Mouse (Mus musculus): ENCODE measurements around the gene Krtdap. TPM values are rescaled to one million over a fixed set of nuclear protein-coding genes. Genes with fewer than 3 reads are reported as not detected.

The Krtdap gene
- polyA plus RNA-seq, 1 experiment from 2014 or later, result not detected

GRCm38 (mm10) chr7:30803256-30803655 lies 15.6 kb downstream of the Krtdap start:
- H3K36me3 ChIP-seq (ENCODE audit: control insufficient read depth, insufficient read depth, low read length), result no peaks in the 10 kb centered on the region
- no peaks in the 10 kb centered on the region for H3K4me1 ChIP-seq (ENCODE audit: control insufficient read depth, insufficient read depth, low read length)
- DNase-seq (ENCODE audit: low spot score, missing footprints) (no peak), ATAC-seq (ENCODE audit: low FRiP score) (no peak)
- no peak overlapping the region for H3K9ac ChIP-seq (ENCODE audit: low read length)
- H3K27me3 ChIP-seq (ENCODE audit: control insufficient read depth, insufficient read depth, low read length), result no peaks in the 10 kb centered on the region
- H3K4me3 ChIP-seq (ENCODE audit: low read depth, low read length), result no peak overlapping the region
- WGBS, result 95% methylated on average over 3 of the region's 3 CpGs
- H3K9me3 ChIP-seq (ENCODE audit: control insufficient read depth, low read length), result no peaks in the 10 kb centered on the region; the same call in 1 of the 2 replicates
- H3K27ac ChIP-seq (ENCODE audit: low read depth, low read length), result no peak overlapping the region
- no peak overlapping the region for H3K4me2 ChIP-seq

- 88% methylated on average over 9 of the region's 9 CpGs for WGBS
- no peaks in the 10 kb centered on the region; the same call in 1 of the 2 replicates for H3K9me3 ChIP-seq (ENCODE audit: control insufficient read depth, low read length)
- no peak for DNase-seq (ENCODE audit: low spot score, missing footprints)
- H3K9ac ChIP-seq (ENCODE audit: low read length), result no peak overlapping the region
- no peaks in the 10 kb centered on the region for H3K4me1 ChIP-seq (ENCODE audit: control insufficient read depth, insufficient read depth, low read length)
- ATAC-seq (ENCODE audit: low FRiP score), result no peak
- no peaks in the 10 kb centered on the region for H3K36me3 ChIP-seq (ENCODE audit: control insufficient read depth, insufficient read depth, low read length)
- H3K27me3 ChIP-seq (ENCODE audit: control insufficient read depth, insufficient read depth, low read length), result no peaks in the 10 kb centered on the region
- H3K27ac ChIP-seq (ENCODE audit: low read depth, low read length), result no peak overlapping the region
- H3K4me2 ChIP-seq, result no peak overlapping the region
- no peak overlapping the region for H3K4me3 ChIP-seq (ENCODE audit: low read depth, low read length)
Measured at GRCm38 (mm10) chr7:30804026-30804715, 16.5 kb downstream of the Krtdap start.

- DNase-seq (ENCODE audit: low spot score, missing footprints), result no peak
Measured at GRCm38 (mm10) chr7:30805924-30806323, 18.2 kb downstream of the Krtdap start.

GRCm38 (mm10) chr7:30810319-30810718 lies 22.6 kb downstream of the Krtdap start:
- H3K36me3 ChIP-seq (ENCODE audit: control insufficient read depth, insufficient read depth, low read length), result no peaks in the 10 kb centered on the region
- no peaks in the 10 kb centered on the region for H3K9me3 ChIP-seq (ENCODE audit: control insufficient read depth, low read length)
- H3K27ac ChIP-seq (ENCODE audit: low read depth, low read length), result no peak overlapping the region
- no peak overlapping the region for H3K9ac ChIP-seq (ENCODE audit: low read length)
- no peak for DNase-seq (ENCODE audit: low spot score, missing footprints)
- H3K4me2 ChIP-seq, result no peak overlapping the region
- no peaks in the 10 kb centered on the region for H3K27me3 ChIP-seq (ENCODE audit: control insufficient read depth, insufficient read depth, low read length)
- no peak for ATAC-seq (ENCODE audit: low FRiP score)
- no peaks in the 10 kb centered on the region for H3K4me1 ChIP-seq (ENCODE audit: control insufficient read depth, insufficient read depth, low read length)
- H3K4me3 ChIP-seq (ENCODE audit: low read depth, low read length), result no peak overlapping the region
- WGBS, result 48% methylated on average over 6 of the region's 6 CpGs

More at GRCm38 (mm10) chr7:30805924-30806323, 18.2 kb downstream of the Krtdap start:
- ATAC-seq (ENCODE audit: low FRiP score), result no peak
- WGBS, result 48% methylated on average over 6 of the region's 6 CpGs
- no peaks in the 10 kb centered on the region; the same call in 1 of the 2 replicates for H3K9me3 ChIP-seq (ENCODE audit: control insufficient read depth, low read length)
- H3K4me3 ChIP-seq (ENCODE audit: low read depth, low read length), result no peak overlapping the region
- no peaks in the 10 kb centered on the region for H3K27me3 ChIP-seq (ENCODE audit: control insufficient read depth, insufficient read depth, low read length)
- H3K4me2 ChIP-seq, result no peak overlapping the region
- no peak overlapping the region for H3K9ac ChIP-seq (ENCODE audit: low read length)
- no peak overlapping the region for H3K27ac ChIP-seq (ENCODE audit: low read depth, low read length)
- H3K36me3 ChIP-seq (ENCODE audit: control insufficient read depth, insufficient read depth, low read length), result no peaks in the 10 kb centered on the region
- H3K4me1 ChIP-seq (ENCODE audit: control insufficient read depth, insufficient read depth, low read length), result no peaks in the 10 kb centered on the region

GRCm38 (mm10) chr7:30811757-30812290 lies 24.1 kb downstream of the Krtdap start:
- H3K4me3 ChIP-seq (ENCODE audit: low read depth, low read length), result no peak overlapping the region
- no peaks in the 10 kb centered on the region for H3K36me3 ChIP-seq (ENCODE audit: control insufficient read depth, insufficient read depth, low read length)
- H3K27me3 ChIP-seq (ENCODE audit: control insufficient read depth, insufficient read depth, low read length), result no peaks in the 10 kb centered on the region
- no peak overlapping the region for H3K9ac ChIP-seq (ENCODE audit: low read length)
- no peaks in the 10 kb centered on the region for H3K9me3 ChIP-seq (ENCODE audit: control insufficient read depth, low read length)
- no peak for DNase-seq (ENCODE audit: low spot score, missing footprints)
- no peak overlapping the region for H3K4me2 ChIP-seq
- 73% methylated on average over 9 of the region's 9 CpGs for WGBS
- no peak for ATAC-seq (ENCODE audit: low FRiP score)
- H3K27ac ChIP-seq (ENCODE audit: low read depth, low read length), result no peak overlapping the region
- no peaks in the 10 kb centered on the region for H3K4me1 ChIP-seq (ENCODE audit: control insufficient read depth, insufficient read depth, low read length)

GRCm38 (mm10) chr7:30812291-30812807 lies 24.7 kb downstream of the Krtdap start:
- WGBS, result 71% methylated on average over 6 of the region's 6 CpGs
- Histone ChIP-seq H3K27ac (ENCODE audit: low read depth, low read length) (no peak overlapping the region), H3K9me3 (ENCODE audit: control insufficient read depth, low read length) (no peaks in the 10 kb centered on the region), H3K36me3 (ENCODE audit: control insufficient read depth, insufficient read depth, low read length) (no peaks in the 10 kb centered on the region), H3K4me2 (no peak overlapping the region), H3K9ac (ENCODE audit: low read length) (no peak overlapping the region), H3K27me3 (ENCODE audit: control insufficient read depth, insufficient read depth, low read length) (no peaks in the 10 kb centered on the region), H3K4me1 (ENCODE audit: control insufficient read depth, insufficient read depth, low read length) (no peaks in the 10 kb centered on the region), H3K4me3 (ENCODE audit: low read depth, low read length) (no peak overlapping the region)
- ATAC-seq (ENCODE audit: low FRiP score) (no peak), DNase-seq (ENCODE audit: low spot score, missing footprints) (no peak)

GRCm38 (mm10) chr7:30820131-30820530 lies 32.4 kb downstream of the Krtdap start:
- WGBS, result 71% methylated on average over 6 of the region's 6 CpGs

GRCm38 (mm10) chr7:30820854-30821445 lies 33.3 kb downstream of the Krtdap start:
- Histone ChIP-seq H3K4me2 (no peak overlapping the region), H3K9ac (ENCODE audit: low read length) (no peak overlapping the region), H3K27me3 (ENCODE audit: control insufficient read depth, insufficient read depth, low read length) (no peaks in the 10 kb centered on the region), H3K9me3 (ENCODE audit: control insufficient read depth, low read length) (no peaks in the 10 kb centered on the region), H3K4me3 (ENCODE audit: low read depth, low read length) (no peak overlapping the region), H3K27ac (ENCODE audit: low read depth, low read length) (no peak overlapping the region), H3K4me1 (ENCODE audit: control insufficient read depth, insufficient read depth, low read length) (no peaks in the 10 kb centered on the region), H3K36me3 (ENCODE audit: control insufficient read depth, insufficient read depth, low read length) (no peaks in the 10 kb centered on the region)
- DNase-seq (ENCODE audit: low spot score, missing footprints), result no peak
- WGBS, result 68% methylated on average over 7 of the region's 7 CpGs
- no peak for ATAC-seq (ENCODE audit: low FRiP score)

More at GRCm38 (mm10) chr7:30820131-30820530, 32.4 kb downstream of the Krtdap start:
- H3K4me3 ChIP-seq (ENCODE audit: low read depth, low read length), result no peak overlapping the region
- H3K4me1 ChIP-seq (ENCODE audit: control insufficient read depth, insufficient read depth, low read length), result no peaks in the 10 kb centered on the region
- DNase-seq (ENCODE audit: low spot score, missing footprints), result no peak
- H3K27ac ChIP-seq (ENCODE audit: low read depth, low read length), result no peak overlapping the region
- H3K9ac ChIP-seq (ENCODE audit: low read length), result no peak overlapping the region
- ATAC-seq (ENCODE audit: low FRiP score), result no peak
- no peaks in the 10 kb centered on the region for H3K36me3 ChIP-seq (ENCODE audit: control insufficient read depth, insufficient read depth, low read length)
- no peaks in the 10 kb centered on the region for H3K27me3 ChIP-seq (ENCODE audit: control insufficient read depth, insufficient read depth, low read length)
- no peaks in the 10 kb centered on the region for H3K9me3 ChIP-seq (ENCODE audit: control insufficient read depth, low read length)
- no peak overlapping the region for H3K4me2 ChIP-seq

GRCm38 (mm10) chr7:30821532-30821931 lies 33.8 kb downstream of the Krtdap start:
- no peaks in the 10 kb centered on the region for H3K4me1 ChIP-seq (ENCODE audit: control insufficient read depth, insufficient read depth, low read length)
- no peak overlapping the region for H3K27ac ChIP-seq (ENCODE audit: low read depth, low read length)
- no peaks in the 10 kb centered on the region for H3K36me3 ChIP-seq (ENCODE audit: control insufficient read depth, insufficient read depth, low read length)
- DNase-seq (ENCODE audit: low spot score, missing footprints) (no peak), ATAC-seq (ENCODE audit: low FRiP score) (no peak)
- H3K9ac ChIP-seq (ENCODE audit: low read length), result no peak overlapping the region
- H3K4me3 ChIP-seq (ENCODE audit: low read depth, low read length), result no peak overlapping the region
- 82% methylated on average over 5 of the region's 5 CpGs for WGBS
- no peak overlapping the region for H3K4me2 ChIP-seq
- no peaks in the 10 kb centered on the region for H3K27me3 ChIP-seq (ENCODE audit: control insufficient read depth, insufficient read depth, low read length)
- H3K9me3 ChIP-seq (ENCODE audit: control insufficient read depth, low read length), result no peaks in the 10 kb centered on the region

Data from midbrain, embryonic 11.5 days (tissue).